Mouse (Mus musculus) C2C12 (cell line): ENCODE results near the gene Hspa1b.
"Not testable (repeated sequence)": the region's sequence is repeated elsewhere in the genome, so short reads cannot be mapped to it uniquely, and the experiment has no call there.

ENCODE experiments used
- CTCF ChIP-seq: IDR thresholded peaks from one replicate; pipeline ENCODE4 v1.5.1; 2011; ENCODE audit not compliant: control insufficient read depth, insufficient read depth, insufficient read length
- FOSL1 ChIP-seq: IDR thresholded peaks from one replicate; pipeline ENCODE4 v1.8.0; 2011; ENCODE audit warnings: mild to moderate bottlenecking, low read length; ENCODE audit not compliant: poor library complexity, insufficient read depth, severe bottlenecking
- MAX ChIP-seq: IDR thresholded peaks from one replicate; pipeline ENCODE4 v1.6.1; 2011; ENCODE audit warnings: mild to moderate bottlenecking, control low read depth
- MYOD1 ChIP-seq: IDR thresholded peaks from one replicate; pipeline ENCODE4 v1.6.1; 2011; ENCODE audit warnings: low read depth; ENCODE audit not compliant: control insufficient read depth, insufficient read length
- MYOG ChIP-seq: IDR thresholded peaks from one replicate; pipeline ENCODE4 v1.6.1; 2011; ENCODE audit not compliant: control insufficient read depth, insufficient read length; ENCODE audit errors: extremely low read depth
- USF1 ChIP-seq: IDR thresholded peaks from one replicate; pipeline ENCODE4 v1.6.1; 2011; ENCODE audit warnings: low read depth, mild to moderate bottlenecking, control low read depth, moderate library complexity

GRCm38 (mm10) chr17:35005902-35006301 lies 46.9 kb upstream of the Hspa1b start:
- TF ChIP-seq CTCF, MYOD1, MAX, USF1, MYOG, FOSL1: not testable (repeated sequence)
